Mouse (Mus musculus) ES-E14 (cell line): ENCODE data around the gene Magea10. TPM values are rescaled to one million over a fixed set of nuclear protein-coding genes. Genes with fewer than 3 reads are reported as not detected.

ENCODE experiments used
- DNase-seq: peaks from one replicate; pipeline ENCODE4 v3.0.0-alpha.2; 2013; ENCODE audit warnings: low read depth, low spot score
- H3K27ac ChIP-seq: 2 replicates; pipeline ENCODE4 v1.5.1; 2012; ENCODE audit warnings: low read depth, mild to moderate bottlenecking, low read length, moderate library complexity, mixed read lengths; ENCODE audit not compliant: poor library complexity, insufficient read depth, severe bottlenecking
- H3K36me3 ChIP-seq: 2 replicates; pipeline ENCODE4 v1.6.1; 2012; ENCODE audit warnings: mild to moderate bottlenecking, low read length, moderate library complexity, mixed read lengths; ENCODE audit not compliant: control insufficient read depth, poor library complexity, insufficient read depth, severe bottlenecking
- H3K4me1 ChIP-seq, 2 experiments: fragments of 150-350 bp in 1 of 2; sonication (generic) in 1 of 2; 2 replicates each; pipeline ENCODE4 v1.6.1; 2012; ENCODE audit warnings: low read length in 2 of 2, mild to moderate bottlenecking in 1 of 2, mixed read lengths in 1 of 2; ENCODE audit not compliant: control insufficient read depth in 2 of 2, insufficient read depth in 2 of 2, poor library complexity in 1 of 2
- H3K4me3 ChIP-seq, 2 experiments: fragments of 150-350 bp in 1 of 2; sonication (generic) in 1 of 2; 2 replicates each; pipeline ENCODE4 v1.5.1; 2012; ENCODE audit warnings: low read length in 2 of 2, low read depth in 1 of 2, mild to moderate bottlenecking in 1 of 2, mixed read lengths in 1 of 2; ENCODE audit not compliant: insufficient read depth in 1 of 2, poor library complexity in 1 of 2, severe bottlenecking in 1 of 2
- H3K9ac ChIP-seq: 2 replicates; pipeline ENCODE4 v1.6.1; 2012; ENCODE audit warnings: low read depth, mild to moderate bottlenecking, low read length, mixed read lengths; ENCODE audit not compliant: poor library complexity, insufficient read depth, severe bottlenecking
- H3K9me3 ChIP-seq: fragments of 150-350 bp; sonication (generic); 2 replicates; pipeline ENCODE4 v1.6.1; 2012; ENCODE audit warnings: low read depth, mild to moderate bottlenecking, low read length; ENCODE audit not compliant: control insufficient read depth, insufficient read depth
- CHD2 ChIP-seq: IDR thresholded peaks from 2 replicates; pipeline ENCODE4 v1.6.1; 2014; ENCODE audit warnings: mild to moderate bottlenecking, low read depth, low read length, inconsistent platforms
- HCFC1 ChIP-seq: IDR thresholded peaks from 2 replicates; pipeline ENCODE4 v1.6.1; 2012; ENCODE audit warnings: low read length, inconsistent platforms, borderline replicate concordance; ENCODE audit not compliant: insufficient read depth
- MAFK ChIP-seq: IDR thresholded peaks from 2 replicates; pipeline ENCODE4 v1.6.1; 2014; ENCODE audit warnings: mild to moderate bottlenecking, low read depth, low read length, inconsistent platforms; ENCODE audit not compliant: insufficient read depth
- ZC3H11A ChIP-seq: IDR thresholded peaks from 2 replicates; pipeline ENCODE4 v1.6.1; 2012; ENCODE audit warnings: low read depth, mild to moderate bottlenecking, inconsistent platforms, low read length, borderline replicate concordance
- ZNF384 ChIP-seq: IDR thresholded peaks from 2 replicates; pipeline ENCODE4 v1.6.1; 2012; ENCODE audit warnings: low read depth, low read length, inconsistent platforms
- in situ Hi-C, 2 experiments: fragments of 600-800 bp; cut with MboI; formaldehyde crosslinking; loops; one replicate each; pipeline ENCODE4 v1.15.1; 2025; ENCODE audit warnings: low sequenced_read_pairs in 2 of 2, inconsistent platforms in 1 of 2; ENCODE audit not compliant: unreplicated experiment in 2 of 2
- total RNA-seq: library from RNA; depleted of rRNA; stranded (reverse); fragments of 300-350 nt; gene quantifications from 2 replicates; pipeline ENCODE4 v1.2.3, GENCODE M21; 2012; rRNA removed

Gene Magea10
- 0.27 TPM in 1 of 2 replicates, not detected in the other for total RNA-seq

DNA sequence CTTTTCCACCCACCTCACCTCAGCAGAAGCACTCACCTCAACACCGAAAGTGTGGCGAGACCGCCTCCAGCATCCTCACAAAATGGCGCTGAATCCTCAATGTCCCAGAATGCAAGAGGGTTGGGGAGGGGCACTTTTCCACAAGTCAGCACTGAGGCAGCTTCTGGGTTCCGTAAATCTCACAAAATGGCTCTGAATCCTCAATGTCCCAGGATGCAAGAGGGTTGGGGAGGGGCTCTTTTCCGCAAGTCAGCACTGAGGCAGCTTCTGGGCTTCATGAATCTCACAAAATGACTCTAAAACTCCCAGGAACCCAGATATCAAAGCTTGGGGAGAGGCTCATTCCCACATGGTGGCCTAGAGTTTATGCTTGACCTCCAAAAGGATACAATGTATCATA is at the start of gene Magea10:
Gene Magea10 (minus strand): TSS at position 101 of the 400 bp plus-strand sequence.
- H3K4me1 ChIP-seq, result no peaks in the 10 kb centered on the region
- in situ Hi-C loops, result no loop called here
- no peak within 1 kb of the TSS for H3K9ac ChIP-seq
- TF ChIP-seq CHD2 (no peak), ZC3H11A (no peak), HCFC1 (no peak), ZNF384 (no peak), MAFK (no peak)
- no peak for DNase-seq
- no peaks in the 10 kb centered on the region for H3K36me3 ChIP-seq
- H3K4me3 ChIP-seq, result no peak within 1 kb of the TSS
- no peak within 1 kb of the TSS for H3K27ac ChIP-seq
- H3K9me3 ChIP-seq, result no peaks in the 10 kb centered on the region

DNA sequence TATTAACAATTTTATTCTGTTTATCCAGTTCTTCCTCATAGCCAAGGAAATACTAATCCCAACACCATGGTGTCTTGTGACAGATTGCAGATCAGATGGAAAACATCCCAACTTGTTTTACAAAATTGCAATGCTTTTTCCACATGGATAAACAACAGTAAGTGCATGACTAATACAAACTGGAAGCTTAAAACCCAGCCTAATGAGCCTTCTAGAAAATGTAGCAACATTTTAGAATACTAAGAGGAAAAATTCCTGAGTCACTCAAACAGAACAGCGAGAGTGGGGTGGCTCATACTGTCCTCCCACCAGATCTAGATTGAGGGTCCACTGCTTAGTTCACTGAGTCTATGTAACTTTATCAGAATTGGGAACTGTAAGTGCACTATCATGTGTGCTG is 4.7 kb downstream of the Magea10 start:
- no peaks in the 10 kb centered on the region for H3K9me3 ChIP-seq
- H3K36me3 ChIP-seq, result no peaks in the 10 kb centered on the region
- no peaks in the 10 kb centered on the region for H3K4me1 ChIP-seq
- no peak overlapping the region for H3K9ac ChIP-seq
- no peak overlapping the region for H3K27ac ChIP-seq
- TF ChIP-seq MAFK (no peak), CHD2 (no peak), ZNF384 (no peak), ZC3H11A (no peak), HCFC1 (no peak)
- no peak for DNase-seq
- H3K4me3 ChIP-seq, result no peak overlapping the region
- in situ Hi-C loops, result no loop called here

Other genes with a start within 250 kb of the Magea10 start
- gene Magea4, start 164.8 kb downstream of the Magea10 start, total RNA-seq, result 0.85 and 2.5 TPM in 2 replicates
- 0.48 and 1.3 TPM in 2 replicates for gene Gabre, start 112.1 kb downstream of the Magea10 start, total RNA-seq